Mouse (Mus musculus) ES-Bruce4 (cell line): ENCODE results near the gene Sh3d19.

Source experiments
- CTCF ChIP-seq: IDR thresholded peaks from one replicate; pipeline ENCODE4 v1.8.1; 2011; ENCODE audit warnings: low read depth, low read length
- EP300 ChIP-seq: IDR thresholded peaks from 2 replicates; pipeline ENCODE4 v1.6.1; 2011; ENCODE audit warnings: low read depth, low read length; ENCODE audit not compliant: insufficient read depth
- POLR2A ChIP-seq: IDR thresholded peaks from one replicate; pipeline ENCODE4 v1.8.1; 2011; ENCODE audit warnings: low read length; ENCODE audit not compliant: insufficient read depth

GRCm38 (mm10) chr3:86149063-86149462 lies 178.2 kb downstream of the Sh3d19 start:
- TF ChIP-seq CTCF (no peak), POLR2A (no peak), EP300 (no peak)
